Comparison of ENCODE assay signal across 8 mouse cellular contexts in genomic region chr1:133024426-133024825, GRCm38 (mm10). TPM values are rescaled to one million over a fixed set of nuclear protein-coding genes. Genes with fewer than 3 reads are reported as not detected.
A peak's percentile ranks its signal among the peaks of the same experiment; 100 is the strongest.
DNase-seq lines count a peak whose midpoint lies in the region; ATAC-seq and TF ChIP-seq lines count a peak whose summit lies in the region.

No protein-coding gene starts in this region.

- H3K9ac ChIP-seq in MEL (ENCODE audit: control insufficient read depth, low read depth, low read length, poor library complexity, severe bottlenecking): peak overlapping the region; percentile 100
- H3K9ac ChIP-seq in hindbrain, embryonic 13.5 days: peak overlapping the region; percentile 93
- peak overlapping the region; percentile 89 for H3K9ac ChIP-seq in midbrain, embryonic 14.5 days (replicated peaks; ENCODE audit: low read length)

- H3K27ac ChIP-seq in kidney, adult 2 months (ENCODE audit: insufficient read depth, low read depth, low read length): no peak overlapping the region
- H3K27ac ChIP-seq in MEL (ENCODE audit: control insufficient read depth, low read depth, low read length): peak overlapping the region; percentile 93
- H3K27ac ChIP-seq in hindbrain, embryonic 13.5 days: peak overlapping the region; percentile 5; the same call in 1 of the 2 replicates
- no peak overlapping the region for H3K27ac ChIP-seq in midbrain, embryonic 14.5 days (replicated peaks; ENCODE audit: low read depth, low read length)

- DNase-seq in kidney, adult 2 months: no peak
- no peak for DNase-seq in kidney, postnatal 25 days
- DNase-seq in MEL (ENCODE audit: low read depth, low spot score): no peak
- no peak for DNase-seq in midbrain, embryonic 14.5 days
- DNase-seq in adrenal gland, postnatal 25 days: no peak
- DNase-seq in cerebellum, adult 11 months: no peak
- DNase-seq in spleen, adult 12 weeks (ENCODE audit: low spot score): no peak

- ATAC-seq in hindbrain, embryonic 13.5 days (ENCODE audit: low FRiP score): no peak
- no peak for ATAC-seq in midbrain, embryonic 14.5 days (ENCODE audit: low FRiP score, low TSS enrichment)

- H3K36me3 ChIP-seq in kidney, adult 2 months (ENCODE audit: control insufficient read depth, insufficient read depth, low read length): no peaks in the 10 kb centered on the region
- peaks cover 3 to 36% of the 10 kb centered on the region in 2 experiments; a peak in 2 of 4 replicates for H3K36me3 ChIP-seq in MEL (ENCODE audit: control insufficient read depth in 1 of 2, insufficient read depth in 2 of 2, low read length in 2 of 2)
- no peaks in the 10 kb centered on the region for H3K36me3 ChIP-seq in hindbrain, embryonic 13.5 days
- no peaks in the 10 kb centered on the region for H3K36me3 ChIP-seq in midbrain, embryonic 14.5 days (ENCODE audit: control insufficient read depth, insufficient read depth, low read length)

- peaks cover 39% of the 10 kb centered on the region for H3K79me2 ChIP-seq in MEL (ENCODE audit: control insufficient read depth, insufficient read depth, low read length, poor library complexity)

- TF ChIP-seq EP300 in MEL (IDR thresholded peaks at IDR 0.05; ENCODE audit: low read depth in 1 of 2, low read length in 2 of 2): no peak

- no peak for TF ChIP-seq POLR2A in kidney, adult 2 months (IDR thresholded peaks at IDR 0.05; ENCODE audit: low read depth, low read length)
- TF ChIP-seq POLR2A in MEL (IDR thresholded peaks at IDR 0.05; ENCODE audit: control insufficient read depth in 1 of 2, insufficient read depth in 1 of 2, low read depth in 1 of 2, low read length in 2 of 2, poor library complexity in 1 of 2): no peak

- TF ChIP-seq CTCF in kidney, adult 2 months (conservative IDR thresholded peaks at IDR 0.05; ENCODE audit: insufficient read depth, insufficient read length, low read depth, low read length): no peak
- no peak for TF ChIP-seq CTCF in MEL (IDR thresholded peaks at IDR 0.05 in 2 of 3, conservative IDR thresholded peaks at IDR 0.05 in 1 of 3; ENCODE audit: control insufficient read depth in 1 of 3, insufficient read depth in 1 of 3, low read depth in 2 of 3, low read length in 3 of 3, poor library complexity in 1 of 3, severe bottlenecking in 1 of 3)

- H3K4me1 ChIP-seq in kidney, adult 2 months (ENCODE audit: control insufficient read depth, insufficient read depth, low read length): no peaks in the 10 kb centered on the region
- peaks cover 15 to 33% of the 10 kb centered on the region in 2 experiments for H3K4me1 ChIP-seq in MEL (ENCODE audit: control insufficient read depth in 1 of 2, insufficient read depth in 2 of 2, low read length in 2 of 2)
- H3K4me1 ChIP-seq in hindbrain, embryonic 13.5 days (replicated peaks): peaks cover 15% of the 10 kb centered on the region
- H3K4me1 ChIP-seq in midbrain, embryonic 14.5 days (ENCODE audit: control insufficient read depth, insufficient read depth, low read length): peaks cover 7% of the 10 kb centered on the region

- 18% methylated on average over 7 of the region's 7 CpGs for WGBS in kidney, adult 2 months
- 42% methylated on average over 7 of the region's 7 CpGs for WGBS in hindbrain, embryonic 13.5 days
- 45% methylated on average over 7 of the region's 7 CpGs for whole genome bisulfite sequencing in midbrain, embryonic 14.5 days

- no peak for TF ChIP-seq RAD21 in MEL (IDR thresholded peaks at IDR 0.05; ENCODE audit: low read depth, low read length)

- peak overlapping the region; percentile 45 for H3K4me3 ChIP-seq in kidney, adult 2 months (ENCODE audit: insufficient read depth, low read depth, low read length)
- H3K4me3 ChIP-seq in MEL (ENCODE audit: control insufficient read depth in 1 of 2, insufficient read depth in 1 of 2, low read depth in 2 of 2, low read length in 2 of 2): peak overlapping the region; percentile 68 to 98
- H3K4me3 ChIP-seq in hindbrain, embryonic 13.5 days: peak overlapping the region; percentile 89
- H3K4me3 ChIP-seq in midbrain, embryonic 14.5 days (replicated peaks; ENCODE audit: low read depth, low read length): peak overlapping the region; percentile 83

- peak overlapping the region; percentile 62 for H3K4me2 ChIP-seq in hindbrain, embryonic 13.5 days
- peak overlapping the region; percentile 67 for H3K4me2 ChIP-seq in midbrain, embryonic 14.5 days (ENCODE audit: low read length)

- H3K9me3 ChIP-seq in MEL (replicated peaks; ENCODE audit: insufficient read depth, low read length): no peaks in the 10 kb centered on the region
- H3K9me3 ChIP-seq in hindbrain, embryonic 13.5 days: no peaks in the 10 kb centered on the region
- H3K9me3 ChIP-seq in midbrain, embryonic 14.5 days (ENCODE audit: control insufficient read depth, low read length): no peaks in the 10 kb centered on the region

- H3K27me3 ChIP-seq in kidney, adult 2 months (replicated peaks; ENCODE audit: control insufficient read depth, insufficient read depth, low read length): no peaks in the 10 kb centered on the region
- H3K27me3 ChIP-seq in MEL (ENCODE audit: control insufficient read depth in 1 of 2, insufficient read depth in 2 of 2, low read length in 2 of 2): no peaks in the 10 kb centered on the region
- H3K27me3 ChIP-seq in hindbrain, embryonic 13.5 days: no peaks in the 10 kb centered on the region
- no peaks in the 10 kb centered on the region for H3K27me3 ChIP-seq in midbrain, embryonic 14.5 days (ENCODE audit: control insufficient read depth, insufficient read depth, low read length)

TF ChIP-seq in MEL, 35 proteins besides CTCF, POLR2A, EP300 and RAD21:
- TF ChIP-seq MAZ (IDR thresholded peaks at IDR 0.05; ENCODE audit: low read depth, low read length) (no peak), MAFK (IDR thresholded peaks at IDR 0.05; ENCODE audit: borderline replicate concordance, low read depth, low read length) (no peak), TCF12 (IDR thresholded peaks at IDR 0.05; ENCODE audit: low read depth, low read length) (no peak), GATA1 (IDR thresholded peaks at IDR 0.05; ENCODE audit: low read depth, low read length) (no peak), POLR2AphosphoS5 (IDR thresholded peaks at IDR 0.05; ENCODE audit: borderline replicate concordance, low read depth, low read length) (no peak), HCFC1 (IDR thresholded peaks at IDR 0.05; ENCODE audit: low read depth, low read length) (no peak), MYC (IDR thresholded peaks at IDR 0.05; ENCODE audit: low read depth, low read length) (no peak), MXI1 (IDR thresholded peaks at IDR 0.05; ENCODE audit: low read depth, low read length) (no peak), NELFE (IDR thresholded peaks at IDR 0.05; ENCODE audit: low read depth, low read length) (no peak), RCOR1 (IDR thresholded peaks at IDR 0.05; ENCODE audit: low read depth, low read length) (no peak), E2F4 (IDR thresholded peaks at IDR 0.05; ENCODE audit: borderline replicate concordance, low read depth, low read length) (no peak), KAT2A (conservative IDR thresholded peaks at IDR 0.05; ENCODE audit: low read depth, low read length) (no peak), USF2 (IDR thresholded peaks at IDR 0.05; ENCODE audit: borderline replicate concordance in 1 of 2, insufficient read depth in 1 of 2, low read depth in 1 of 2, low read length in 2 of 2) (no peak)

RNA-seq across cellular contexts. Expression of gene Mdm4, which starts 5.9 kb away (rescaled TPM):
- polyA plus RNA-seq in kidney, adult 2 months (2012; rRNA removed): 22.1 and 24.5 TPM in 2 replicates
- 19.8 and 23.5 TPM in 2 replicates for total RNA-seq in MEL (2012; rRNA removed)
- 10 to 100 TPM in 1 of 2 experiments, not detected in 1; 28.1 TPM for polyA plus RNA-seq in MEL (2012; ENCODE audit: insufficient read depth in 1 of 2, insufficient read length in 2 of 2, low read depth in 1 of 2, low replicate concordance in 2 of 2, missing spikeins in 1 of 2)
- 41.5 and 48.0 TPM in 2 replicates for polyA plus RNA-seq in hindbrain, embryonic 13.5 days (2015; fragmentation: Nextera tagmentation; extraction: Ambion mirVana)
- polyA plus RNA-seq in midbrain, embryonic 14.5 days (2014; fragmentation: Nextera tagmentation; extraction: Ambion mirVana): 52.5 and 53.5 TPM in 2 replicates
- total RNA-seq in adrenal gland, postnatal 25 days (2021): 91.6 and 115 TPM in 2 replicates

RNA-seq across cellular contexts. Expression of gene Pik3c2b, which starts 21.0 kb away (rescaled TPM):
- polyA plus RNA-seq in kidney, adult 2 months (2012; rRNA removed): 3.6 TPM in 2 replicates
- 2.9 TPM in 2 replicates for total RNA-seq in MEL (2012; rRNA removed)
- polyA plus RNA-seq in MEL (2012; ENCODE audit: insufficient read depth in 1 of 2, insufficient read length in 2 of 2, low read depth in 1 of 2, low replicate concordance in 2 of 2, missing spikeins in 1 of 2): 1 to 10 TPM in 1 of 2 experiments, not detected in 1; 3.2 TPM
- 14.6 and 15.3 TPM in 2 replicates for polyA plus RNA-seq in hindbrain, embryonic 13.5 days (2015; fragmentation: Nextera tagmentation; extraction: Ambion mirVana)
- polyA plus RNA-seq in midbrain, embryonic 14.5 days (2014; fragmentation: Nextera tagmentation; extraction: Ambion mirVana): 14.3 and 17.0 TPM in 2 replicates
- 7.9 and 8.3 TPM in 2 replicates for total RNA-seq in adrenal gland, postnatal 25 days (2021)

Comparison
In these comparisons a context has a peak if more than half of its experiments do, and no peak if none do; other contexts are left out.
1. H3K27ac ChIP-seq: peak in MEL (single experiment) and hindbrain, embryonic 13.5 days (single experiment); none in kidney, adult 2 months (single experiment) and midbrain, embryonic 14.5 days (single experiment).
2. Peak in every context shown above with its lines, with median percentiles within 50 percentile points of each other: H3K4me3 ChIP-seq and H3K9ac ChIP-seq.